In genomic region chr7:68332799-68333198, GRCm38 (mm10) we compare ENCODE assay signal across 17 mouse cellular contexts. TPM values are rescaled to one million over a fixed set of nuclear protein-coding genes. Genes with fewer than 3 reads are reported as not detected.
"Had no signal": no experiment of that assay in that cellular context is flagged by ENCODE, and none has a peak within 500 bp of the region (broad histone marks: within the 10 kb centered on the region; RNA-seq: fewer than 3 reads in every experiment).

No protein-coding gene starts in this region.

- H3K4me3 ChIP-seq: neural tube, embryonic 13.5 days; neural tube, embryonic 15.5 days; stomach, embryonic 15.5 days had no signal

- H3K4me1 ChIP-seq: neural tube, embryonic 13.5 days; neural tube, embryonic 15.5 days; stomach, embryonic 15.5 days had no signal

- H3K9me3 ChIP-seq: neural tube, embryonic 13.5 days; neural tube, embryonic 15.5 days; stomach, embryonic 15.5 days had no signal

- H3K27me3 ChIP-seq: neural tube, embryonic 13.5 days; neural tube, embryonic 15.5 days; stomach, embryonic 15.5 days had no signal

- H3K4me2 ChIP-seq: neural tube, embryonic 13.5 days; neural tube, embryonic 15.5 days; stomach, embryonic 15.5 days had no signal

- DNase-seq: retina, postnatal 1 day; right cerebral cortex, adult 18-20 months; right cerebral cortex, postnatal 14 days; right cerebral cortex, postnatal 25 days; right cerebral cortex, postnatal 4 days; spleen, adult 18-20 months; thymus, adult 18-20 months; thymus, adult 2 months; thymus, postnatal 14 days; thymus, postnatal 25 days; thymus, postnatal 36 days; thymus, postnatal 4 days had no signal

- H3K27ac ChIP-seq: neural tube, embryonic 13.5 days; neural tube, embryonic 15.5 days; stomach, embryonic 15.5 days; stomach, postnatal 0 days had no signal

- H3K9ac ChIP-seq: neural tube, embryonic 13.5 days; neural tube, embryonic 15.5 days; stomach, embryonic 15.5 days had no signal

- H3K36me3 ChIP-seq: neural tube, embryonic 13.5 days; neural tube, embryonic 15.5 days; stomach, embryonic 15.5 days had no signal

RNA-seq across cellular contexts. Expression of gene Fam169b, which starts 59.2 kb away (rescaled TPM):
- polyA plus RNA-seq: neural tube, embryonic 14.5 days had no signal
